Mouse (Mus musculus): Measurements from ENCODE around the gene Dixdc1. TPM values are rescaled to one million over a fixed set of nuclear protein-coding genes. Genes with fewer than 3 reads are reported as not detected.

Dixdc1 gene
- polyA plus RNA-seq, 1 experiment = 5.3 TPM

Other genes starting within 250 kb of the Dixdc1 start
- gene Plet1, start 245.0 kb downstream of the Dixdc1 start, polyA plus RNA-seq (2012; ENCODE audit: insufficient read depth, insufficient read length, missing spikeins) = not detected in 2 replicates
- 255 and 268 TPM in 2 replicates for gene Pts, start 210.8 kb downstream of the Dixdc1 start, polyA plus RNA-seq (2012; ENCODE audit: insufficient read depth, insufficient read length, missing spikeins)
- 2.2 and 3.0 TPM in 2 replicates for gene Il18, start 184.7 kb downstream of the Dixdc1 start, polyA plus RNA-seq (2012; ENCODE audit: insufficient read depth, insufficient read length, missing spikeins)
- gene Bco2, start 184.3 kb downstream of the Dixdc1 start, polyA plus RNA-seq (2012; ENCODE audit: insufficient read depth, insufficient read length, missing spikeins) = 0.54 and 1.1 TPM in 2 replicates
- gene Tex12, start 178.2 kb downstream of the Dixdc1 start, polyA plus RNA-seq (2012; ENCODE audit: insufficient read depth, insufficient read length, missing spikeins) = not detected in 2 replicates
- gene Sdhd, start 135.7 kb downstream of the Dixdc1 start, polyA plus RNA-seq (2012; ENCODE audit: insufficient read depth, insufficient read length, missing spikeins) = 1,365 and 1,497 TPM in 2 replicates
- gene Timm8b, start 135.6 kb downstream of the Dixdc1 start, polyA plus RNA-seq (2012; ENCODE audit: insufficient read depth, insufficient read length, missing spikeins) = 395 and 454 TPM in 2 replicates
- 1.0 and 2.8 TPM in 2 replicates for gene Pih1d2, start 122.2 kb downstream of the Dixdc1 start, polyA plus RNA-seq (2012; ENCODE audit: insufficient read depth, insufficient read length, missing spikeins)
- gene Nkapd1, start 122.1 kb downstream of the Dixdc1 start, polyA plus RNA-seq (2012; ENCODE audit: insufficient read depth, insufficient read length, missing spikeins) = 7.6 and 20.6 TPM in 2 replicates
- gene Dlat, start 79.7 kb downstream of the Dixdc1 start, polyA plus RNA-seq (2012; ENCODE audit: insufficient read depth, insufficient read length, missing spikeins) = 497 and 703 TPM in 2 replicates
- 2.7 and 5.0 TPM in 2 replicates for gene 2310030G06Rik, start 7.0 kb upstream of the Dixdc1 start, polyA plus RNA-seq (2012; ENCODE audit: insufficient read depth, insufficient read length, missing spikeins)
- 145 and 189 TPM in 2 replicates for gene Cryab, start 11.8 kb upstream of the Dixdc1 start, polyA plus RNA-seq (2012; ENCODE audit: insufficient read depth, insufficient read length, missing spikeins)
- 1.8 and 5.9 TPM in 2 replicates for gene Hspb2, start 12.8 kb upstream of the Dixdc1 start, polyA plus RNA-seq (2012; ENCODE audit: insufficient read depth, insufficient read length, missing spikeins)
- gene Fdxacb1, start 28.7 kb upstream of the Dixdc1 start, polyA plus RNA-seq (2012; ENCODE audit: insufficient read depth, insufficient read length, missing spikeins) = 5.1 and 9.2 TPM in 2 replicates
- gene Alg9, start 35.5 kb upstream of the Dixdc1 start, polyA plus RNA-seq (2012; ENCODE audit: insufficient read depth, insufficient read length, missing spikeins) = 38.3 and 49.0 TPM in 2 replicates
- gene 1110032A03Rik, start 36.0 kb upstream of the Dixdc1 start, polyA plus RNA-seq (2012; ENCODE audit: insufficient read depth, insufficient read length, missing spikeins) = 213 and 331 TPM in 2 replicates
- 35.1 and 41.6 TPM in 2 replicates for gene Ppp2r1b, start 105.8 kb upstream of the Dixdc1 start, polyA plus RNA-seq (2012; ENCODE audit: insufficient read depth, insufficient read length, missing spikeins)

All from brown adipose tissue, adult 24 weeks (tissue).